Mouse (Mus musculus): ENCODE measurements at regions not wholly inside any gene's neighbourhood (a gene's known extent, or its start where the extent isn't known, plus 50 kb on each side); places are given as distances from the start of the nearest gene placed in this dataset.

DNA sequence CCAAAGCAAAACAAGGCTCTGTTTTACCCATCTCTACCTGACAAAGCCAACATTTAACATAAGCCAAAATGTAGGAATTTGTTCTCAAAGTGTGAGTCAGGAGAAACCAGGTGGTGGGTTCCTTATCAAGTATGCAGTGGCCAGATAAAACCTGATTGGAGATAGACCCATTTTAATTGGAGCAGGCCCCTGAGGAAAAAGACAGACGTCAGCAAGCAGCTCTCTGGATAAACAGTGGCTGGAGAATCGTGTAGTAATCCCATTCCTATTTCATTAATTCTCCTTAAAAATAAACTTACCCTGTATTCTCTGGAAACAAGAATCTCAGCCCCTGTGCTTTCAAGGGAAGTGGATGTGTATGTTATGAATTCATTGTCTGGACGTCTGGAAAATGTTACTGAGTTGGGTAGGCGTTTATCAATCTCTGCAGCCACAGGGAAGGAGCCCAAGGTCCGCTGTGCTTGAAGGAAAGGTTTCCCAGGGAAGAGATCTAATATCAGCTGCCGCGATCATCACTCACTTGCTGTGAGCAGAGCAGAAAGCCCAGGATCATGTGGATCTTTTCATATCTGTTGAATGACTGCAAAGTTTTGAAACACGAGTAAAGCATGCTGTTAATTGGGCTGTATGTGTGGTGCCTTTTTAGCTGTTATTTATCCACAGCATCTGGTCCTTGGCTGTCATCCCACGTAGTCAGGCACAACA is 157.8 kb upstream of the Pde3a start:
- Histone ChIP-seq H3K9me3 (replicated peaks) (no peaks in the 10 kb centered on the region), H3K36me3 (replicated peaks) (no peaks in the 10 kb centered on the region), H3K9ac (no peak overlapping the region), H3K27ac (replicated peaks) (no peak overlapping the region), H3K27me3 (no peaks in the 10 kb centered on the region), H3K4me3 (replicated peaks) (no peak overlapping the region), H3K4me2 (no peak overlapping the region), H3K4me1 (replicated peaks) (no peaks in the 10 kb centered on the region)
- no peak for ATAC-seq (ENCODE audit: insufficient read depth)
- 54% methylated on average over 9 of the region's 9 CpGs for WGBS (ENCODE audit: insufficient replicate concordance)

DNA sequence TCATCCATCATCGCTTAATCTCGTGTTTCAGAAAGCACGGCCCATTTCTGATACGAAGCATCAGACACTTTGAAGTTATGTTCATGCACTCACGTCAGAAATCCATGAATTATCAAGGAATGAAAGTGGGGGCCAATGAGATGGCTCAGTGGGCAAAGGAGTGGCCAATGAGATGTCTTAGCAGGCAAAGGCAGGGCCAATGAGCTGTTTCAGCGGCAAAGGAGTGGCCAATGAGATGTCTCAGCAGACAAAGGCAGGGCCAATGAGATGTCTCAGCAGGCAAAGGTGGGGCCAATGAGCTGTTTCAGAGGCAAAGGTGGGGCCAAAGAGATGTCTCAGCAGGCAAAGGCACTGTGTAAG is 157.3 kb upstream of the Pde3a start:
- no peak for ATAC-seq (ENCODE audit: insufficient read depth)

DNA sequence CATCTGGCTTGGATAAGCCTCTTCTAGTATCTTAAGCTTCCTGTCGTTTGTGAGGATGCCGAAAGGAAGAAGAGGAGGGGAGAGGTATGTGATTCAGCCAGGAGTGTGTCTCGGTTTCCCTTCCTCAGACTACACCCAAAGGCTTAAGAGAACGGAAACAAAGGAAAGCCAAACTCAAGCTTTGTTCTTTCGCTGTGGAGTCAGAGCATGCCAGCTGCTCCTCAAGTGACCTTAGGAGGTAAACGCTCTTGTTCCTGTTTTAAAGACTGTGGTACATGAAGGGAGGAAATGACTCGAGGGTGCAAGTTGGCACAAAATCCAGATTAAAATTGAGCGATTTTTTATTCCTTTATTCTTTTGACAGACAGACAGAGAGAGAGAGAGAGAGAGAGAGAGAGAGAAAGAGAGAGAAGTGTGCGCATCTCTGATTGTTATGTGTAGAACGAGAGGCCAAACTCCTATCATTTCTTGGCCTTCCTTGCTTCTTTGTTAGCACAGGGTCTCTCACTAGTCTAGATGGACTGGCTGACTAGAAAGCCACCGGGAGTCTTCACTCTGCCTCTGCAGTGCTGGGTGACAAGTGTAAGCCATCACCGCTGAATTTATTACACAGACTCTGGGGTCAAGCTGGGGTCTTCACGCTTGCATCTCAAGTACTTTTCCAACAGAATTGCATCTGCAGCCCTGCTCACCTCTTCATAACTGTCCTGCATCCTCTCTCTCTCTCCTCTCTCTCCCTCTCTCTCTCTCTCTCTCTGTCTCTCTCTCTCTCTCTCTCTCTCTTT is 151.5 kb upstream of the Pde3a start:
- Histone ChIP-seq H3K9me3 (replicated peaks) (no peaks in the 10 kb centered on the region), H3K4me1 (replicated peaks) (no peaks in the 10 kb centered on the region), H3K27ac (replicated peaks) (no peak overlapping the region), H3K4me2 (no peak overlapping the region), H3K36me3 (replicated peaks) (no peaks in the 10 kb centered on the region), H3K27me3 (no peaks in the 10 kb centered on the region), H3K9ac (no peak overlapping the region), H3K4me3 (replicated peaks) (no peak overlapping the region)
- WGBS (ENCODE audit: insufficient replicate concordance): 32% methylated on average over 13 of the region's 13 CpGs
- ATAC-seq (ENCODE audit: insufficient read depth): no peak

More for the DNA sequence above, 157.3 kb upstream of the Pde3a start:
- Histone ChIP-seq H3K4me1 (replicated peaks) (no peaks in the 10 kb centered on the region), H3K4me3 (replicated peaks) (no peak overlapping the region), H3K4me2 (no peak overlapping the region), H3K9ac (no peak overlapping the region), H3K27me3 (no peaks in the 10 kb centered on the region), H3K36me3 (replicated peaks) (no peaks in the 10 kb centered on the region), H3K9me3 (replicated peaks) (no peaks in the 10 kb centered on the region), H3K27ac (replicated peaks) (no peak overlapping the region)
- WGBS (ENCODE audit: insufficient replicate concordance): 68% methylated on average over 6 of the region's 6 CpGs

DNA sequence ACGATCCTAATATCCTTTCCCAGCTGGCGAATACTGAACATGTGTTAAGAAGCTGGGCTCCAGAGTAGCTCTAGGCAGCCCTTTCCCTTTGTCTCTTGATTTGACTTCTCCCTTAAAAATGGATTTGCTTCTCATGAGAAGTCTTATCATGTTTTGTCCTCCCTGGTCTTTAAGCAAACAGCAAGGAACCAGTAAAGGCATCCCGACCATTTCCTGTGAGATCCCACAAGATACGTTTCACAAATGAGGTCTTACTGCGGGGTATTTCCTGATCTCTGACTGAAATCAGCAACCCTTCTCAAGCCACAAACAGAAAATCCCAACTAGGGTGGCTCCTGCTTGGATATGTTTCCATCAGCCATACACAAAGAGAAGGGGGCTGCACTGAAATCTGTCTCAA is 130.8 kb upstream of the Pde3a start:
- Histone ChIP-seq H3K27ac (replicated peaks) (no peak overlapping the region), H3K9me3 (replicated peaks) (no peaks in the 10 kb centered on the region), H3K4me3 (replicated peaks) (no peak overlapping the region), H3K9ac (no peak overlapping the region), H3K4me2 (no peak overlapping the region), H3K27me3 (no peaks in the 10 kb centered on the region), H3K4me1 (replicated peaks) (no peaks in the 10 kb centered on the region), H3K36me3 (replicated peaks) (no peaks in the 10 kb centered on the region)
- ATAC-seq (ENCODE audit: insufficient read depth): no peak
- 20% methylated on average over 5 of the region's 5 CpGs for WGBS (ENCODE audit: insufficient replicate concordance)

DNA sequence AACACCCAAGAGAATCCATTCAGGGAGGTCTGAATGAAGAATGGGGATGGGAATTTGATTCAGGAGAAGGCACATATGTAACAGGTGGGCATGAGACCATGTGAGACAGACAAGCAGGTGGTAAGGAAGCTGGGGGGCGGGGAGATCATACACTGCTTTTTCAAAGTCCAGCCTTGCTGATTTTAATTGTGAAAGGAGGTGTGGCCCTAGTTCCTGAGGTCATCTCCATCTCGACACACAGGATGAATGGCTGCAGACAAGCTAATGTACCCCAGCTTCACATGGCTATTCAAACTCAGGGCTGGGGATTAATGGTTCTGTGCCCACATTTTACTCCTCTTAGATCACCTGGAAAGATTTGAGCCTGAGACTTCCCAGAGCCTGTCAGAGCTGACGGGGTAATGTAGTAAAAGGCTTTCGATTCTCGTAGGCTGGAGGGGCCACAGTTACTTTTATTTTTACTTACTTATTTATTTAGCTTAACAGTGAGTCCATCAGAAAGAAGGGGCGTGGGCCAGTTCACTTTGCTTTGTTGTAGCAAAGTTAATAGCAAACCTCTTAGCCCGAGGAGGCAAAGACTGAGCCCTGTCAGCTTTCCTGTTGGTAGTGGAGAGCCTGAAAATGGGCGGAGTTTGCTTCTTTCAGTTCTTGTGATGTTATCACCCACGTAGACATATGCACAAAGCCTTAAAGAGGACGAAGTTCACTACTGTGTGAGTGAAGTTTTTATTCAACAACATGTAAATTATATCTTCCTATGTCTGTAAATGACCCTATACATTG is 122.3 kb upstream of the Pde3a start:
- no peak overlapping the region for H3K4me2 ChIP-seq
- H3K9me3 ChIP-seq (replicated peaks): no peaks in the 10 kb centered on the region
- no peak overlapping the region for H3K27ac ChIP-seq (replicated peaks)

DNA sequence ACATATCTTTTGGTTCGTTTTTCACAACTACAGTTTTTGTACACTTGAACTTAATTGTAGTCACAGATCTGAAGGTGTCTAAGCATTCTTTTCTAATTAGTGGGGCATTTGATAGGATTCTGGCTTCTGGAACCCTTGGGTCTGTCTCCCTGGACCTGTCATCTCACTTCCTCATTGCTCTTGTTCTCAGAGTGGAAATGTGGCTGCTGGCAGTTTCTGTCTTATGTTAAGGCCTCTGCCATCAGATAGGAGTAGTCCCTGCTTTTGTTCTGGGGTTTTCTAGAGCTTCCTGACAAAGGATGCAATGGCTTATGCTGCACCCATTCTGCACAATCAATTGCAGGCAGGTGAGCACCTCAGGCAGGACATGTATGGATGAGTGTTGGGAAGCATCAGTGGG is 119.5 kb upstream of the Pde3a start:
- H3K4me3 ChIP-seq (replicated peaks): no peak overlapping the region
- H3K36me3 ChIP-seq (replicated peaks): no peaks in the 10 kb centered on the region
- 47% methylated on average over 1 of the region's 1 CpGs for WGBS (ENCODE audit: insufficient replicate concordance)
- no peak for ATAC-seq (ENCODE audit: insufficient read depth)
- no peaks in the 10 kb centered on the region for H3K4me1 ChIP-seq (replicated peaks)
- no peak overlapping the region for H3K4me2 ChIP-seq
- no peaks in the 10 kb centered on the region for H3K9me3 ChIP-seq (replicated peaks)
- no peaks in the 10 kb centered on the region for H3K27me3 ChIP-seq
- no peak overlapping the region for H3K27ac ChIP-seq (replicated peaks)
- no peak overlapping the region for H3K9ac ChIP-seq

More for the DNA sequence above, 122.3 kb upstream of the Pde3a start:
- no peaks in the 10 kb centered on the region for H3K36me3 ChIP-seq (replicated peaks)
- no peak overlapping the region for H3K9ac ChIP-seq
- no peaks in the 10 kb centered on the region for H3K4me1 ChIP-seq (replicated peaks)
- H3K4me3 ChIP-seq (replicated peaks): no peak overlapping the region
- no peaks in the 10 kb centered on the region for H3K27me3 ChIP-seq
- WGBS (ENCODE audit: insufficient replicate concordance): 40% methylated on average over 10 of the region's 10 CpGs
- no peak for ATAC-seq (ENCODE audit: insufficient read depth)

DNA sequence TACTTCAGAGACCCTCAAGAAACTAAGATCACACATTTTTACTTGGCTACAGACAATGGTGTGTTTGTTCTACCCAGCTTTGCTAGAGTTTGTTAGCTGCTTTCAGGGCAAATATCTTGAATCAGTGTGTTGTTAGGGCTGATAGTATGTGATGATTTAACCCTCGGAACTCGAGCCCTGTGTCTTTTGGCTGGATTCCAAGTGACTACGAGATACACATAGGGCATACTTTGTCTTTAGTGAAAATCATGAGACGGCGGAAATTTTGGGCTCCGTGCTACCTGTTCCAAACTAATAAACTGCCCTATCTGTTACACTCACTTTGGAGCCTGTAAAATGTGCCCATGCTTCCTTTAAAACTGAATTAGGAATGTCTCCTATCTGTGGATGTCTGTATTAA is 114.9 kb upstream of the Pde3a start:
- no peaks in the 10 kb centered on the region for H3K4me1 ChIP-seq (replicated peaks)
- no peak overlapping the region for H3K4me2 ChIP-seq
- no peaks in the 10 kb centered on the region for H3K9me3 ChIP-seq (replicated peaks)
- 59% methylated on average over 6 of the region's 6 CpGs for WGBS (ENCODE audit: insufficient replicate concordance)
- H3K36me3 ChIP-seq (replicated peaks): no peaks in the 10 kb centered on the region
- H3K27me3 ChIP-seq: no peaks in the 10 kb centered on the region
- H3K27ac ChIP-seq (replicated peaks): no peak overlapping the region
- H3K9ac ChIP-seq: no peak overlapping the region
- no peak overlapping the region for H3K4me3 ChIP-seq (replicated peaks)
- ATAC-seq (ENCODE audit: insufficient read depth): no peak

DNA sequence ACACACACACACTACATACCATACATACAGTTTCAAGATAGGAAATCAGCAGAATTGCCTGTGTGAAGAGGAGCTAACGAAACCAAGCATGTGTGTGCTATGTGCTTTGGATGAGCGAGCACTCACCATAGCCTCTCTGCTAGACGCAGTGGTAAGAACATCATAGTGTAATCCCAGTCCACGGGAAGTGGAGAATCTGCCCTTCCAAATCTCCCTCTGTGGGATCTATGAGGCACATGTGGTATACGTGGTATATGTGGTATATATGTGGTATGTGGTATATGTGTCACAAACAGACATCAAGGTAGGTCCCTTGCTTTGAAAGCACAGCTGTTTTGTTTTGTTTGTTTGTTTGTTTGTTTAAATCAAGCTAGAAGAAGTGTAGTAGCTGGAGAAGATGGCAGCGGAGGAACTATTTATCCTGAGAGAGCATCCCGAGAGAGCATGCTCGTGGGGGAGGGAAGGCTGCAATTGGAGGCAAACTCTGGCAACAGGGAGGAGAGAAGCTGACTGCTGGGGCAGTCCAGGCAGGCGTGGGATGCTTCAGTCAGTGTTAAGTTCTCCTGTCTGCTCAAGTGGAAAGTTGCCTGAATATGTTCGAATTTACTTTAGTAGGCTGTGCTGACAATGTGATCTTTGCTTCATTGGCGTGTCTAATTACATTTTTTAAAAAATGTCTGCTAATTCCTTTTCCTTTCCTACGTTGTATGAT is 112.2 kb upstream of the Pde3a start:
- Histone ChIP-seq H3K4me2 (no peak overlapping the region), H3K4me1 (replicated peaks) (no peaks in the 10 kb centered on the region), H3K27ac (replicated peaks) (no peak overlapping the region), H3K27me3 (no peaks in the 10 kb centered on the region), H3K4me3 (replicated peaks) (no peak overlapping the region), H3K9ac (no peak overlapping the region), H3K9me3 (replicated peaks) (no peaks in the 10 kb centered on the region), H3K36me3 (replicated peaks) (no peaks in the 10 kb centered on the region)
- no peak for ATAC-seq (ENCODE audit: insufficient read depth)
- 57% methylated on average over 12 of the region's 12 CpGs for WGBS (ENCODE audit: insufficient replicate concordance)

DNA sequence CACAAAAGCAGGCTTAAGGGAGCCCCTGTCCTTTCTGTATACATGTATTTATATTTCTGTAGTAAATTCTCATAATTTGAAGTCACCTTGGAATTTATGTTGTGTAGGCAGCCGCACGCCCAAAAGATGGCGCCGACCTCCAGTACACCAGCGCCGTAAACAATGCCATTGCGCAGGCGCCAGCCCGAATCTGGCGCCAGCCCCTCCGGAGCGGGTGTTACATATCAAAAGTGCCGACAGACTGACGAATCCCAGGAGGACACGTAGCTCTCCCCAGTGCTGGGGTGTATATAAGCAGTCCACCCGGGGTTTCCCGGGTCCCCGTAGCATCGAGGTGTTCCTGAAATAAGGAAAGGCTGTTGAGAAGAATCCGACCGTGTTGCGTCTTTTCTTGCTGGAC is 108.1 kb upstream of the Pde3a start:
- Histone ChIP-seq H3K9me3 (replicated peaks) (no peaks in the 10 kb centered on the region), H3K9ac (no peak overlapping the region), H3K36me3 (replicated peaks) (no peaks in the 10 kb centered on the region), H3K27me3 (no peaks in the 10 kb centered on the region), H3K4me1 (replicated peaks) (no peaks in the 10 kb centered on the region), H3K4me3 (replicated peaks) (no peak overlapping the region), H3K4me2 (no peak overlapping the region), H3K27ac (replicated peaks) (no peak overlapping the region)
- no peak for ATAC-seq (ENCODE audit: insufficient read depth)
- WGBS (ENCODE audit: insufficient replicate concordance): 81% methylated on average over 22 of the region's 22 CpGs

DNA sequence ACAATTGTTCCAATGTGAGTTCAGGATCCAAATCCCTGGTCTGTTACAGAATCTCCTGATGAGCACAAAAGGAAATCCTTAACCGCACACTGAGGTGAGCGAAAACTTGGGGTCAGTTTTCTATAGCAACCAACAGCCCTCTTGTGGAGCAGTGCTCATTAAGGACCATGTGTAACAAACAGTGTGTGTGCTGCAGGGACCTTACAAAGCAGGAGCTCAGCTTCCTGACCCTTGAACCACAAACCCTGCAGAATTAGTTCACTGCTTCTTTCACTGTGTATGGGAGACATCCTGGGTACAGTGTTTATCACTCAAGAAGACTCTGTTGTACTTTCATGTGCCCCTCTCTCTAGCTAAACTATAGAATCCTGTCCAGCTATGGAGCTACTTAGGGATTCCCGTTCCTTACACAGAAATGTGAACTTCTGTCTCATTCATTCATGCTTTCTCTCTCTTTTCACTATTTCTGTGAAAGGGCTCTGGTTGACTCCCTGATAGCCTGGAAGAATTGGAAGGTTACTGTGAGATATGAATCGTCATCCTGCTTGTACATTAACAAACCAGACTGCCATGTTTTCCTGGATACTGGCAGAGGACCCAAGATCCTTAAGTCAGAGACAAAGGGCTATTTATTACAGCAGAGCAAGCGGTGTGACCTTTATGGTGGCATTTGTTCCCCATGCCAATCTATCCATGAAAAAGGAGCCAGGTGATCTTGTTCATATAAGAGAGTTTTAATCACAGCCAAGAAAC is 100.5 kb upstream of the Pde3a start:
- H3K4me2 ChIP-seq: no peak overlapping the region
- 57% methylated on average over 5 of the region's 5 CpGs for WGBS (ENCODE audit: insufficient replicate concordance)
- H3K27me3 ChIP-seq: no peaks in the 10 kb centered on the region
- H3K27ac ChIP-seq (replicated peaks): no peak overlapping the region
- H3K9me3 ChIP-seq (replicated peaks): no peaks in the 10 kb centered on the region
- H3K4me3 ChIP-seq (replicated peaks): no peak overlapping the region
- no peak for ATAC-seq (ENCODE audit: insufficient read depth)
- no peaks in the 10 kb centered on the region for H3K36me3 ChIP-seq (replicated peaks)
- no peaks in the 10 kb centered on the region for H3K4me1 ChIP-seq (replicated peaks)
- no peak overlapping the region for H3K9ac ChIP-seq

Measured in liver, embryonic 15.5 days (tissue).